In genomic region chr6:72677510-72678220, GRCm38 (mm10) we compare ENCODE assay signal across 8 mouse cellular contexts.
DNase-seq lines count a peak whose midpoint lies in the region; ATAC-seq and TF ChIP-seq lines count a peak whose summit lies in the region.

No protein-coding gene starts in this region.

- TF ChIP-seq POLR2A in lung, adult 2 months (IDR thresholded peaks at IDR 0.05; ENCODE audit: borderline replicate concordance, extremely low read depth, low read depth, low read length): no peak

- ATAC-seq in lung, embryonic 14.5 days (ENCODE audit: insufficient read depth): peak; percentile 76
- peak; percentile 68 for ATAC-seq in forebrain, postnatal 0 days
- no peak for ATAC-seq in liver, postnatal 0 days
- ATAC-seq in stomach, embryonic 14.5 days (ENCODE audit: insufficient number of reproducible peaks, insufficient read depth, low FRiP score, low read depth): peak; percentile 80

- no peaks in the 10 kb centered on the region for H3K27me3 ChIP-seq in lung, embryonic 14.5 days (ENCODE audit: insufficient read depth, low read length)
- H3K27me3 ChIP-seq in forebrain, postnatal 0 days (ENCODE audit: insufficient read depth, low read length): no peaks in the 10 kb centered on the region
- no peaks in the 10 kb centered on the region for H3K27me3 ChIP-seq in liver, postnatal 0 days (ENCODE audit: insufficient read depth, low read length)
- no peaks in the 10 kb centered on the region for H3K27me3 ChIP-seq in stomach, embryonic 14.5 days (ENCODE audit: control insufficient read depth, insufficient read depth, low read length)

- H3K9ac ChIP-seq in lung, embryonic 14.5 days: peak overlapping the region; percentile 27; the same call in 1 of the 2 replicates
- no peak overlapping the region for H3K9ac ChIP-seq in forebrain, postnatal 0 days
- H3K9ac ChIP-seq in liver, postnatal 0 days (replicated peaks): no peak overlapping the region
- no peak overlapping the region; the same call in 1 of the 2 replicates for H3K9ac ChIP-seq in stomach, embryonic 14.5 days (replicated peaks; ENCODE audit: low read depth, low read length)

- TF ChIP-seq CTCF in lung, embryonic 14.5 days (IDR thresholded peaks at IDR 0.05; ENCODE audit: low read depth): no peak
- no peak for TF ChIP-seq CTCF in lung, adult 2 months (IDR thresholded peaks at IDR 0.05; ENCODE audit: insufficient read depth, low read length)
- no peak for TF ChIP-seq CTCF in forebrain, postnatal 0 days (IDR thresholded peaks at IDR 0.05; ENCODE audit: low read depth)
- no peak for TF ChIP-seq CTCF in liver, postnatal 0 days (IDR thresholded peaks at IDR 0.05; ENCODE audit: low read depth)

- no peak for TF ChIP-seq EP300 in liver, postnatal 0 days (IDR thresholded peaks at IDR 0.05; ENCODE audit: low read depth)

- H3K36me3 ChIP-seq in lung, embryonic 14.5 days (ENCODE audit: insufficient read depth): no peaks in the 10 kb centered on the region
- no peaks in the 10 kb centered on the region for H3K36me3 ChIP-seq in forebrain, postnatal 0 days (ENCODE audit: insufficient read depth)
- no peaks in the 10 kb centered on the region for H3K36me3 ChIP-seq in liver, postnatal 0 days (replicated peaks; ENCODE audit: insufficient read depth, low read length)
- H3K36me3 ChIP-seq in stomach, embryonic 14.5 days (ENCODE audit: control insufficient read depth, insufficient read depth, low read length): no peaks in the 10 kb centered on the region

- peak; percentile 88 for DNase-seq in lung, embryonic 14.5 days
- no peak for DNase-seq in lung, adult 2 months
- no peak for DNase-seq in forebrain, postnatal 0 days
- no peak for DNase-seq in liver, postnatal 0 days
- no peak for DNase-seq in adrenal gland, adult 18-20 months (ENCODE audit: low spot score in 2 of 2)
- DNase-seq in natural killer cell, adult 2 months (ENCODE audit: low spot score in 2 of 2): no peak
- DNase-seq in spleen, postnatal 14 days (ENCODE audit: low spot score in 2 of 2): no peak

- peak overlapping the region; percentile 65 for H3K4me2 ChIP-seq in lung, embryonic 14.5 days
- H3K4me2 ChIP-seq in forebrain, postnatal 0 days (ENCODE audit: low read depth): peak overlapping the region; percentile 34
- no peak overlapping the region for H3K4me2 ChIP-seq in liver, postnatal 0 days (ENCODE audit: low read depth, low read length)
- peak overlapping the region; percentile 42 for H3K4me2 ChIP-seq in stomach, embryonic 14.5 days (replicated peaks; ENCODE audit: low read depth, low read length)

- H3K4me3 ChIP-seq in lung, embryonic 14.5 days (ENCODE audit: low read depth, low read length): peak overlapping the region; percentile 30
- H3K4me3 ChIP-seq in lung, adult 2 months (replicated peaks; ENCODE audit: extremely low read depth, low read depth, low read length): no peak overlapping the region
- H3K4me3 ChIP-seq in forebrain, postnatal 0 days (ENCODE audit: low read depth, low read length): no peak overlapping the region
- H3K4me3 ChIP-seq in liver, postnatal 0 days (ENCODE audit: low read depth, low read length): no peak overlapping the region
- H3K4me3 ChIP-seq in stomach, embryonic 14.5 days (ENCODE audit: low read depth, low read length): peak overlapping the region; percentile 18

- H3K27ac ChIP-seq in lung, embryonic 14.5 days (ENCODE audit: low read depth): peak overlapping the region; percentile 98
- no peak overlapping the region for H3K27ac ChIP-seq in forebrain, postnatal 0 days (ENCODE audit: low read depth, low read length)
- 0 out of 2 replicates have a peak overlapping the region, but pooled peaks have one; percentile 16 for H3K27ac ChIP-seq in liver, postnatal 0 days (ENCODE audit: low read depth)
- peak overlapping the region; percentile 95 for H3K27ac ChIP-seq in stomach, embryonic 14.5 days (ENCODE audit: low read length)

- 17% methylated on average over 11 of the region's 11 CpGs for WGBS in lung, embryonic 14.5 days
- 52% methylated on average over 11 of the region's 11 CpGs for WGBS in lung, adult 2 months
- WGBS in forebrain, postnatal 0 days: 19% methylated on average over 11 of the region's 11 CpGs
- 47% methylated on average over 11 of the region's 11 CpGs for WGBS in liver, postnatal 0 days (ENCODE audit: insufficient replicate concordance)
- WGBS in stomach, embryonic 14.5 days: 21% methylated on average over 11 of the region's 11 CpGs

- H3K4me1 ChIP-seq in lung, embryonic 14.5 days (ENCODE audit: insufficient read depth): peaks cover 36% of the 10 kb centered on the region
- 0 out of 2 replicates have a peak, but pooled peaks cover 2% of the 10 kb centered on the region for H3K4me1 ChIP-seq in lung, adult 2 months (ENCODE audit: control insufficient read depth, insufficient read depth, low read length)
- H3K4me1 ChIP-seq in forebrain, postnatal 0 days (ENCODE audit: insufficient read depth): peaks cover 3% of the 10 kb centered on the region; the same call in 1 of the 2 replicates
- no peaks in the 10 kb centered on the region for H3K4me1 ChIP-seq in liver, postnatal 0 days (ENCODE audit: insufficient read depth)
- H3K4me1 ChIP-seq in stomach, embryonic 14.5 days (ENCODE audit: control insufficient read depth, insufficient read depth, low read length): peaks cover 59% of the 10 kb centered on the region

- no peaks in the 10 kb centered on the region for H3K9me3 ChIP-seq in lung, embryonic 14.5 days (ENCODE audit: low read depth, low read length)
- H3K9me3 ChIP-seq in forebrain, postnatal 0 days (ENCODE audit: low read length): no peaks in the 10 kb centered on the region
- no peaks in the 10 kb centered on the region for H3K9me3 ChIP-seq in liver, postnatal 0 days (ENCODE audit: low read length)
- H3K9me3 ChIP-seq in stomach, embryonic 14.5 days (ENCODE audit: control insufficient read depth, low read depth, low read length): no peaks in the 10 kb centered on the region

Comparison
In these comparisons a context has a peak if more than half of its experiments do, and no peak if none do; other contexts are left out.
1. H3K4me3 ChIP-seq: peak in lung, embryonic 14.5 days (single experiment) and stomach, embryonic 14.5 days (single experiment); none in lung, adult 2 months (single experiment), forebrain, postnatal 0 days (single experiment) and liver, postnatal 0 days (single experiment).